Mouse (Mus musculus): ENCODE results near the gene Snapin.

Snapin gene

GRCm38 (mm10) chr3:90450874-90451273 is 40.0 kb downstream of the Snapin start:
- no peak for DNase-seq

GRCm38 (mm10) chr3:90448626-90449025 is 42.2 kb downstream of the Snapin start:
- DNase-seq = no peak

- peak; percentile 19 for DNase-seq
These were observed 43.7 kb downstream of the Snapin start for GRCm38 (mm10) chr3:90447123-90447494.

- peak; percentile 72 for DNase-seq
These were observed 44.3 kb downstream of the Snapin start for GRCm38 (mm10) chr3:90446389-90447122.

GRCm38 (mm10) chr3:90445417-90446200 is 45.2 kb downstream of the Snapin start:
- no peak for DNase-seq

- DNase-seq = no peak
These were observed 46.9 kb downstream of the Snapin start for GRCm38 (mm10) chr3:90443977-90444376.

GRCm38 (mm10) chr3:90440756-90441155 is 50.1 kb downstream of the Snapin start:
- DNase-seq = no peak
